Mouse (Mus musculus) spleen, adult 2 months (tissue): Measurements from ENCODE around the gene Spi1.

ENCODE experiments used
- CTCF ChIP-seq: fragments of 200-500 bp; IDR thresholded peaks from 2 replicates; pipeline ENCODE4 v1.5.1; 2011; ENCODE audit warnings: mild to moderate bottlenecking, inconsistent platforms; ENCODE audit not compliant: insufficient read depth, insufficient read length, insufficient replicate concordance; ENCODE audit errors: extremely low read depth
- POLR2A ChIP-seq: fragments of 200-500 bp; IDR thresholded peaks from 2 replicates; pipeline ENCODE4 v1.6.1; 2011; ENCODE audit warnings: low read depth, low read length, inconsistent platforms

DNA sequence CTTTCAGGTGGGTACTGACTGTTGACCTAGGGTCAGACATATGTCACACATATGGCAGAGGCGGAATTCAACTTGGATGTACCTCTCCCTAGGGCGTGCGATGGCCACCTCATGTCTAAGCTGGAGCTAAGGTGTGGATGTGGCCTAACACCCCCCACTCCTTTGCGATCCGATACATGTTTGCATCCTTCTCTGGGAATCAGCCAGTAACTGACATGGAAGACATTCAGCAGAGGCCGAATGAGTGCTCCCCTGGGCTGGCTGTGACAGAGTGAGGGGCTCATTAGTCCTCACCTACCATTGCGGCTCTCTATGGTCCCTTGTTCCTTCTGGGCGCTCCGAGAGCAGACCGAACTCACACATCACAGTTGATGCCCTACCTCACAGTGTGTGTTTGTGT lies 11.1 kb upstream of the Spi1 start:
- no peak for TF ChIP-seq CTCF
- TF ChIP-seq POLR2A: no peak
